Mouse (Mus musculus) hematopoietic stem cell, adult 5-6 weeks (primary cell): ENCODE data around the gene Pik3c2b. TPM values are rescaled to one million over a fixed set of nuclear protein-coding genes. Genes with fewer than 3 reads are reported as not detected.
"Not testable (repeated sequence)": the region's sequence is repeated elsewhere in the genome, so short reads cannot be mapped to it uniquely, and the experiment has no call there.

Source experiments
- ATAC-seq, 2 experiments: fragments of 125-278 bp in 1 of 2; replicated peaks in 1 of 2; 2 replicates each; pipeline ENCODE4 v1.8.0; 2016 to 2017; ENCODE audit warnings: inconsistent platforms in 2 of 2, mild to moderate bottlenecking in 2 of 2, moderate number of reproducible peaks in 2 of 2, low read depth in 1 of 2, moderate TSS enrichment in 1 of 2; ENCODE audit not compliant: low FRiP score in 2 of 2, poor library complexity in 2 of 2, severe bottlenecking in 2 of 2, insufficient read depth in 1 of 2, low TSS enrichment in 1 of 2
- total RNA-seq: library from RNA; stranded (forward); fragments of 172-1452, 232-1000 nt; gene quantifications from 2 replicates; pipeline ENCODE4 v1.2.3, GENCODE M21; 2017

Gene Pik3c2b
- 4.4 and 6.0 TPM in 2 replicates for total RNA-seq

- ATAC-seq, result no peak
Measured at GRCm38 (mm10) chr1:133045011-133045860, at the start of gene Pik3c2b. Pik3c2b (plus strand) TSS chr1:133045667.

DNA sequence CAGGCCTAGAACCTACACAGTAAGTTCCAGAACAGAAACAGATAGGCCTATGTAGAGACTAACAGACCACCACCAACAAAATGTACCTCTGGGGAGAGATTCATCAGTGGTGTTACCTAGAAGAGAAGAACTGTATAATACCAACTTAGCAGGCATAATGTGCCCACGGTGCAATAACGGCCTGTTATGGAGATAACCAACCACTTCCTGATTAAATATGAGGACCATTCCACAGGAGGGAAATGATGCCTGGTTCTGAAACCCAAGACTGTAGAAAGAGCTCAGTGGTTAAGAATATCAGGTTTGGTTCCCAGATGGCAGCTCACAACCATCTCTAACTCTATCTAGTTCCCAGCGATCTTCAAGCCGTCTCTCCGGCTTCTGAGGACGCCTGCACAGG is 45.1 kb upstream of the Pik3c2b start:
- no peak for ATAC-seq

DNA sequence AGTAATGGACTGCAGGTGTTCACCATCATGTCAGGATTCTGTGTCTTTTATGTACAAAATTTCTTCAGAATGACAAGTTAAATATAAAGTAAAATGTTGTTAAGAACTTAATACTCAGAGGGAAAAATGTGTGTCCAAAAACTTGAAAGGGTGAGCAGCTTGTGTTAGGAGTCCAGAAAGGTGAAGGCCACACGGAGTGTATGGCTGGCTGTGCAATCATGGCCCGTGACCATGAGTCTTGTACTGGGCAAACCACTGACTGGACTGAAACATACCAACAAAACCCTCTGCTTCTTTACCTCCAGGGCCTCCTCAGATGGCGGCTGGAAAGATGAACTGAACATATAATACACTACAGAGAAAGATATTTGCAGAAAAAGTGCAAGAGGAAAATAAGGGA is 38.9 kb upstream of the Pik3c2b start:
- ATAC-seq, result no peak

DNA sequence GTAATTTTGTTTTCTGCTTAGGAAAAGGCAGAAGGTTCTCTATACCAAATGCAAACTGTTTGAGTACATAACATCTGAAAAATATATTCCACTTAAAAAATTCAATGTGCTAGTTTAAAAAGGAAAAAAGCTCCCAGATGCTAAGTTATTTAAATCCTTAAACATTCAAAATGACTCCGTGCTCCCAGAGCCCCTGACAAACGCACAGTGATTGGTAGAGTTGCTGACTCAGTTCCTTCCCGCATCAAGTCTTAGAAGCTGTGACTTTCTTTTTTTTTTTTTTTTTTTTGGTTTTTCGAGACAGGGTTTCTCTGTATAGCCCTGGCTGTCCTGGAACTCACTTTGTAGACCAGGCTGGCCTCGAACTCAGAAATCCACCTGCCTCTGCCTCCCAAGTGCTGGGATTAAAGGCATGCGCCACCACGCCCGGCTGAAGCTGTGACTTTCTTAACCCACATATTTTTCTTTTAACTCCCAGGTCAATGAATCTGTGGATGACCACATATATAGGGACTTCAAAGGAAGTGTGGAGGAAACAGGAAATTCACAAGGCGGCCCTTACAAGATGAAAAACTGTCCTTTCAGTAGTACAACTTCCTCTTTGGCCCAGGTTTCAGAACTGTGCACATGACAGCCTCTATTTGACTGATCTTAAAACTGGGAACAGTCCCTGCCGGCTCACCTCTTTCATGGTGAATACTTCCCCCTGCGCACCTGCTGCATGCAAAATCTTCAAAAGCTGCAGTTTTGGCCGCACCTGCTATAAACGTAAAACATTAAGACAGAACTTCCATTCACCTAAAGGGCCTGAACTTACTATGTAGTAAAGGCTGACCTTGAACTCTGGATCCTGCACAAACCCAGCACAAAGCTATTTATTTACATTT is 33.3 kb upstream of the Pik3c2b start:
- ATAC-seq, result no peak; a peak in 2 of 4 replicates

- 0 out of 4 replicates have a peak, but pooled peaks of 1 of the 2 experiments have one; percentile 37 for ATAC-seq
Measured at GRCm38 (mm10) chr1:133013331-133013730, 32.1 kb upstream of the Pik3c2b start.

DNA sequence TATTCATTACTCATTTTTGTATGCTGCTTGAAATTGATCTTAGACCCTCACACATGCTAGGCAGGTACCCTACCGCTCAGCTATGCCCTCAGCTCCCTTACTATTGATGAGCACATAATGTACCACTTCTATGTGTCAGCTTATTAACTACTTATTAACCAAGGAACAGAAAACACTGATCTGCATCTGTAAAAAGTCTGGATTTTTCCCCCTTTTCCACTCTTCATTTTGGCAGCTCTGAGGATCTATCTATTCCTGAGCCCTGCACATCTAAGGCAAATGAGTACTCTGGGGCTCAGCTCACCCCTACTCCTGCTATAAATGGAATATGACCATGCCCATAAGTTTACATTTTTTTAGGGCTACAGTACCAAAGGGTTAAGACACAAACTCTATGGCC is 31.3 kb upstream of the Pik3c2b start:
- ATAC-seq, result no peak

DNA sequence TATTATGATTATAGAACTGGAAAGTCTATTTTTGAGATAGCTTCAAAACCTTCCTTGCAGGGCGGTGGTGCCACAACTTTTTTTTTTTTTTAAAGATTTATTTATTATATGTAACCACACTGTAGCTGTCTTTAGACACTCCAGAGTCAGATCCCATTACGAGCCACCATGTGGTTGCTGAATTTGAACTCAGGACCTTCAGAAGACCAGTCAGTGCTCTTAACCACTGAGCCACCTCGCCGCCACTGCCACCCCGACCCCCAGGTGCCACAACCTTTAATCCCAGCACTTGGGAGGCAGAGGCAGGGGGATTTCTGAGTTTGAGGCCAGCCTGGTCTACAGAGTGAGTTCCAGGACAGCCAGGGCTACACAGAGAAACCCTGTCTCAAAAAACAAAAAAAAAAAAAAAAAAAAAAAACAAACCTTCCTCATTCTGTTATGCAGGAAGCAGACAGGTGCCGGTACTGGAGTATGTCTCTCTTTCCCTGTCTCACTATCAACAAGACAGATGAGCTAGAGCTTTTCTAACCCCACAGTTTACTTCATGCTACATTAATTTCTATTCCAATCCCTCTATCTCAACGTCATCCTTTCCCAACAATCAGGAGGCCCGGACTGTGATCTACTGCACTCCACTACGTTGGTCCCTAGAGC is 28.6 kb upstream of the Pik3c2b start:
- no peak for ATAC-seq

DNA sequence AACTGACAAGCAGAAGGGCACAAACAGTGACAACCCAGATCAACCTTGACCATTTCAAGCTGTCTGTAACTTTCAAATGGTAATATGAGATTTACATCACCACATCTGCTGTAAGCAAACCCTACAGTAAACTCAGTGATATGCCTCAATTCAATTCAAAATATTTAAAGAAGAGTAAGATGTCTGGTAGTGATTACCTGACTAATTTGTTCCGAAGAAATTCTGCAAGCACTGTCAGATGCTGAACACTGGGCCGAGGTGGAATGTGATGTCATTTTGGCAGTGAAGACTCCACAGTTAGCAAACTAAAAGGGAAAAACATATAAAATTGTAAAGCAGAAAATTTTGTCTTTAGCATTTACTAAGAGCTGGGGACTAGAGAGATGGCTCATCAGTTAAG is 26.9 kb upstream of the Pik3c2b start:
- no peak for ATAC-seq

- ATAC-seq, result no peak
Measured at GRCm38 (mm10) chr1:133019312-133019711, 26.2 kb upstream of the Pik3c2b start.

DNA sequence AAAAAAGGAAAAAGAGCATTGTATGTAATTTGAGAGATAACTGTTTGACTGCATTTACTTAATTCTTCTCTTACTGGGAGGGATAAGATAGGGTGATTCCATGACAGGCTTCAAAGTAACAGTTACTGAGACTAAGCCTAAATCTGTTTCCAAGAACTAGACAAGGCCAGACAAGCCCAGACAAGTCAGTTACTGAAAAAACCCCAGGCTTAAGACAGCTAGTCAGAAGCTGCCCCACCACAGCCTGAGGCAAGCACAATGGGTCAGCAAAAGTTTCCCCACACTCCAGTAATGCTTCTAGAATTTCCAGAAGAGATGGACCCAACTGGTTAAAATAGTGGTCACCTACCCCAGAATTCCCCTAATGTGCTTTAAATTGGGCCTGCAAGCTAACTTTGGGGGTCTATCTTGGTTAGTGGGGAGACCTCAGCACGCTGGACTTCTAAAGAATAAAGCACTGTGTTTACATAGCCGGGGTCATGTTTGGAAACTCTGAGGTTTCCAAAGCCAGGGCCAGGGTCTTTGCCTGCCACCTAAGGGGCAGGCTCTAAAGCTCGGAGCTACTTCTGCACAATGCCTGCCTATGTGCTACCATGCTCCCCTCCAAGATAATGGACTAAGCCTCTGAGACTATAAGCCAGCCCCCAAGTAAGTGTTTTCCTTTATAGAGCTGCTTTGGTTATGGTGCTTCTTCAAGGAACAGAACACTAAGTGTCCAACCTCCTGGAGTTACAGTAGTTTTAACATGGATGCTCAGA is 25.2 kb upstream of the Pik3c2b start:
- ATAC-seq, result no peak

GRCm38 (mm10) chr1:133021391-133021790 is 24.1 kb upstream of the Pik3c2b start:
- no peak for ATAC-seq

DNA sequence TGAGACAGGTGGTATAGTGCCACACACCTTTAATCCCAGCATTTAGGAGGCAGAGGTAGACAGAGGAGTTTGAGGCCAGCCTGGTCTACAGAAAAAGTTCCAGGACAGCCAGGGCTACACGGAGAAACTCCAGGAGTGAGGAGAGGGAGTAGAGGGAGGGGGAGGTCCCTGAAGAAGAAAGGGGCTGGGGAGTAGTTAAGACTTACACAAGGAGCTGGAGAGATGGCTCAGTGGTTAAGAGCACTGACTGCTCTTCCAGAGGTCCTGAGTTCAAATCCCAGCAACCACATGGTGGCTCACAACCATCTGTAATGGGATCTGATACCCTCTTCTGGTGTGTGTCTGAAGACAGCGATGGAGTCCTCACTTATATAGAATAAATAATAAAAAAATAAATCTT is 23.5 kb upstream of the Pik3c2b start:
- not testable (repeated sequence) for ATAC-seq

- not testable (repeated sequence) for ATAC-seq
Measured at GRCm38 (mm10) chr1:133023723-133024122, 21.7 kb upstream of the Pik3c2b start.

DNA sequence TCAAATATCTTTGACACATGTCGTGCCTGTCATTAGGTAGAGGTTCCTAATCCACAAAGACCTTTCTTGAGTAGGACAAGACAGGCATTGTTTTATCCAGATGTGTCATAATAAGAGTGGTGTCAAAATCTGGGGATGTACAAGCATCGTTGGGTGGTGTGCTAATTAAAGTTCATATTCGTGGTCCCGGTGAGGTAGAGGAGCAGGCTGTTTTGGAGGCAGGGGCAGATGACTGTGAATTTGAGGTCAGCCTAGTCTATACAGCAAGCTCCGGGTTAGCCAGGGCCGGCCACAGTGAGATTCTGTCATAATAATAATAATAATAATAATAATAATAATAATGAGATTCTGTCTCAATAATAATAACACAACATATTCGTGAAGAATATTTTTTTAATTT is 21.0 kb upstream of the Pik3c2b start:
- no peak for ATAC-seq

GRCm38 (mm10) chr1:133025051-133025795 is 20.2 kb upstream of the Pik3c2b start:
- peak; percentile 95 to 97 for ATAC-seq

DNA sequence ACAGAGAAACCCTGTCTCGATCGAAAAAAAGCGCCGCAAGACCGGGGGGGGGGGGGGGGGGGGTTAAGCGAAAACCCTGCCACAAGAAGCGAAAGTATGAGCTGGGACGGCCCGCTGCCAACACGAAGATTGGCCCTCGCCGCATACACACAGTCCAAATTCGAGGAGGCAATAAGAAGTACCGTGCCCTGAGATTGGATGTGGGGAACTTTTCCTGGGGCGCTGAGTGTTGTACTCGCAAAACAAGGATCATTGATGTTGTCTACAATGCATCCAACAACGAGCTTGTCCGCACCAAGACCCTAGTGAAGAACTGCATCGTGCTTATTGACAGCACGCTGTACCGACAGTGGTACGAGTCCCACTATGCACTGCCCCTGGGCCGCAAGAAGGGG is 19.7 kb upstream of the Pik3c2b start:
- not testable (repeated sequence) for ATAC-seq
